Mouse (Mus musculus): Measurements from ENCODE around the gene Itga1. TPM values are rescaled to one million over a fixed set of nuclear protein-coding genes. Genes with fewer than 3 reads are reported as not detected.

Itga1 gene
- total RNA-seq, 2 experiments from 2014 or later, result 45.5 to 60.3 TPM

DNA sequence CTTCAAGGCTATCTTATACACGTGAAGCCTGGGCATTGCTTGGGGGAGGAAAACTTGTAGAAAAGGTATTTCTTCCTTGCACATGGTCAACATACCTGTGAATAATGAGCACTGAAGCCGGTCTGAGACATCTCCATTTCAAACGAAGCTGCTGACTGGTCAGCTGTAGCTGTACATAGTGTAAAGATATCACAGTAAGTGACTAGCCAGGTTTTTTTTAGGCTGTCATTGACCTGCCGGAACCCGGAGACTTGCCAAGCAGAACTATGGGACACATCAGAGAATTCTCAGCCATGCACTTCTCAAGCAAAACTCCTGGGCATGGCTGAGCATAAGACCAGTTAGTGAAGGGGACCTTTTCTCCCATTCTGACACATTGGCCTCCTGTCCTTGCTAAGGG is 99.6 kb downstream of the Itga1 start:
- ATAC-seq (ENCODE audit: poor library complexity, severe bottlenecking), result no peak

DNA sequence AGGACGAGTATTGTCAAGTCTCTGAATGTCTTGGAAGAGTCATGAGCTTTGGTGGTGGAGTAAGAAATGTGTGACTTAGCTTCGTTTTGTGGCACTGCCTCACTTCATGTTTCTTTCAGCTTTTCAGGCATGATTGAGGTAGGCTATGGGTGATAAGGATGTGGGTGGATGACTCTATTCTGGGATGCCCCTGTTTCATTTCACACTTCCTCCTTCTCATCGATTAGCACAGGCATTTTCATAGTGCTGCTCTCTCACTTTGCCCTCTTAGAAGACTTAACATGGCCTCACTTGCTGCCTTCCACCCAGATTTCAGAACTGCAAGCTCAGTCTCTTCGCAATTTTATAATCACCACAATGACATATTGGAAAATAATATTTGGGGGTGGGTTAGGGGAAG is 102.2 kb downstream of the Itga1 start:
- ATAC-seq (ENCODE audit: poor library complexity, severe bottlenecking), result no peak

DNA sequence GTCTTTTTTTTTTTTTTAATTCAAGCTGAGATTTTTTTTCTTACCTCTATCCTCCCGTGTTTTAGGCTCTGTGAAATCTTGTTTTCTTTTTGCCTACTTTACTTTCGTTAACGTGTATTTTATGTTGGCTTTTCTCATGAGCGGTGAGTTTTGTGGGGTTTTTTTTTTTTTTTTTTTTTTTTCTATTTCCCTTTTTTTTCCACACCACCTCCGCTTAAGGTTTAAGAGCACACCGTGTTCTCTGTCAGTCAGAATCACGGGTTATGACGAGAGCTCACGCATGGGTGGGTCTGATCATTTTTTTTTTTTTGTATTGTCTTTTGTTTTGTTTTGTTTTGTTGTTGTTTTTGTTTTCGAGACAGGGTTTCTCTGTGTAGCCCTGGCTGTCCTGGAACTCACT is 103.7 kb downstream of the Itga1 start:
- no peak for ATAC-seq (ENCODE audit: poor library complexity, severe bottlenecking)

DNA sequence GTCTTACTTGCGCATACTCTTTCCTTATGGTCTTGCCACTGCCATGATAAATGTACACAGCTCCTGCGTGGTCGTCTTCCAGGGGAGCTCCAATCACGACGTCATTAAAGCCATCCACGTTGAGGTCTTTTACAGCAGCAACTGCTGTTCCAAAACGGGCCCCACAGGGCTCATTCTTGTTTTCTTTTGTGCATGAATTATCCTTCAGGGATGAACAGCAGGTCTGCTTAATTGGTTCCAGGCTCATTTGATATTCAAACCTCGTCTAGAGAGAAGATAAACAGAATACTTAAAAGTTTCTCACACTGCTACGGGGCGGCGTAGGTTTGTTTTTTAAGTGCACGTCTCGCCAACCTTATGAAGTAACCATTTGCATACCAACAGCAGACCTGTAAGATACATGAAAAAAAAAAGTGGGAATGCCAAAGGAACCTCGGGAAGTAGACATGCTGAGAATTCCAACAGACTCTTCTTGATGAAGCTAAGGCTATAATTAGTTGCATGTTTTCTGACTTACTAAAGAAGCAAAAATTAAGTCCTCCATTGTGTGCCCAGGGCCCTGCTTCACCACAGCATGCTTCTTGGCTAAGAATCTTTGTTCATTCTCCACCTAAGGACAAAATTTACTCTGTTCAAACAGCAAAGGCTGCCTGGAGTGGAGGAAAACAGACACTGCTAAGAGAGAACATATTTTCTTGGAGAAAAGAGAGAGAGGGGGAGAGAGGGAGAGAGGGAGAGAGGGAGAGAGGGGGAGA is 109.3 kb downstream of the Itga1 start:
- no peak for ATAC-seq (ENCODE audit: poor library complexity, severe bottlenecking)

DNA sequence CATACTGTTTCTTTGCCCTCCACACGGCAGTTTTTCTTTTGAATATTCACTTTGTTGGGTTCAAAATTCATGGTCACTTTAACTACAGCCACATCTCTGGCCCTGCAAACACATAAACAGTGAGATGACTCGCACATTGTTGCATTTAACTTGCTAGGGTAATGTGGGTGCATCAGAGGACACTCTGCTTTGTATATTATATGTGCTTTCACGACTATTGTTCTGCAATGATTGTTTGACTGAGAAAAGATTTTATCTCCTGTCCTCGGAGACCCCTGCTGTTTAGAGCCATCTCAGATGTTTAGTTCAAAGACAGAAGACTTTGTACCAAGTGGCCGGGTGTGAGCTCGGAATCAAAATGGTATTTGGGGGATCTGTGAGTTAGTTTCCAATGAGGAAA is 114.1 kb downstream of the Itga1 start:
- no peak for ATAC-seq (ENCODE audit: poor library complexity, severe bottlenecking)

DNA sequence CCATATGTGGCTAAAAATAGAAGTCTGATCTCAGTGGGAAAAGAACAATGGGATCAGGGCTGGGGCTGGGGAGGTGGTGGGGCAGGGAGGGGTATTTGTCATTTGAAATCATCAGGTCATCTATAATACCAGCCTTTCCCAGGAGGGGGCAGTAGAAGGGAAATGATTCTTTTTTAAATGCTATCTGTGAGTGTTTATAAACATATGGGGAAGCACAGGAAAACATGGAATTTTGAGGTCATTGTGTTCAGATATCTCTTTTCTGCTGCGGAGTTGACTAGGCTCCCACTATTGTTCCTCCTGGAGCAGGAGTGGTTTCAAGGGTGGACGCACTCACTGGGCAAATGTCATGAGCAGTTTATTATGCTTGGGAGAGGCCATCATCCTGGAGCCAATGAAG is 114.6 kb downstream of the Itga1 start:
- ATAC-seq (ENCODE audit: poor library complexity, severe bottlenecking), result peak; percentile 41; the same call in 1 of the 2 replicates

DNA sequence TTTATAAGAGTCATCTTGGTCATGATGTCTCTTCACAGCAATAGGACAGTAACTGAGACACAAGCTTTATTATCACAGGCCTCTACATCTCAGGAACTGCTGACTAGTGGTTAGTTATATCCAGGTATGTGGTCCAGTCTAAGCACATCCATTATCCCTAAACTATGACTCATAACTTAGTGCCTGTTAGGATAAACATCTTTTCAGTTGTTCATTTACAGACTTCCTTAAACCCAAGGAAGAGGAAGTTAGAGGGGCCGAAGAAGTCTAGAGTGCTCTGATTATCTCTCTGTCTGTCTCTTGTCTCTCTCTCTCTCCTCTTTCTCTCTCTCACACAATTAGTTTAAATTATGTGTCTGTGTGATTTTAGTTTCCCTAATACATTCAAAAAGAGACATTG is 117.1 kb downstream of the Itga1 start:
- 0 out of 2 replicates have a peak, but pooled peaks have one; percentile 34 for ATAC-seq (ENCODE audit: poor library complexity, severe bottlenecking)

DNA sequence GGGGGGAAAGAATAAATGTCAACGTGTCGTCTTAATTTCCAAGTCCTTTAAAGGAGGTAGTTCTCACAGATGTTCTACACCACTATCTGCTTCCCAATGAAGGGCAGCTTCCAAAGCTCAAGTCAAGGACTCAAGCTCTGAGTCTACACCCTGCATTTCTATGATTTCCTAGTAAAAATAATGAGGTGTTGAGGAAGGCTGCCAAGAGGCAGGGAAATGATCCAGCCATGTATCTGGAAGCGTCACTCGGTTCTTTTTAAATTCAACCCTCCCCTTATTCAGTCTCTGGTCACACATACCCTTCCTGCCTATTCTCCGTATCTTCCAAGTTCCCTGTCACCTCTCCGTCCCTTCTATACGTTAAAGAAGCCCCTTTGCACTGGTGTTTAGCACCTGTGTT is 118.6 kb downstream of the Itga1 start:
- ATAC-seq (ENCODE audit: poor library complexity, severe bottlenecking), result no peak

DNA sequence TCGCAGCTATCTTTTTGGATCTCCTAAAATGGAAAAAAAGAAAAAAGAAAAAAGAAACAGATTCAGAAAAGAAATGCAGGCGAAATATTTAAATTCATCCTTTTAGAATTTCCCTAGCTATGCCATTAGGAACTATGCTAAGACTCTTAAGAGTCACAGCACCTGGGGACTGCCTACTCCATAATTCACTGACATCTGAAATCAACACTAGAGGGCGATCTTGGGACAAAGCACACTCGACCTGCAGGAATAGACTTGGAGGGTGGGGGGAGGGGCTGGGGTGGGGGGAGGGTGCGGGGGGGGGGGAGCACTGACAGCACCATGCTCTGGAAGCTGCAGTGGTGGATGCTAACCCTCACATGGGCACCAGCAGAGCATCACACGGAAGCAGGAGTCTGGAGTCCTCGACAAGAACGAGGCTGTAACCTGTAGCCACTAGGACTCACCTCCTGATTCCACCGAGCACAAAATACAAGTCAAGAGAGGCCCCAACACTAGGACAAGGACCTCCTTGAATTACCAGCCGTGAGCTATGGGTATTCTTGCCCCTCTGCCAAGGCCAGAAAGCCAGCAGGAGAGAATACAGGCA is 120.8 kb downstream of the Itga1 start:
- 0 out of 2 replicates have a peak, but pooled peaks have one; percentile 55 for ATAC-seq (ENCODE audit: poor library complexity, severe bottlenecking)

DNA sequence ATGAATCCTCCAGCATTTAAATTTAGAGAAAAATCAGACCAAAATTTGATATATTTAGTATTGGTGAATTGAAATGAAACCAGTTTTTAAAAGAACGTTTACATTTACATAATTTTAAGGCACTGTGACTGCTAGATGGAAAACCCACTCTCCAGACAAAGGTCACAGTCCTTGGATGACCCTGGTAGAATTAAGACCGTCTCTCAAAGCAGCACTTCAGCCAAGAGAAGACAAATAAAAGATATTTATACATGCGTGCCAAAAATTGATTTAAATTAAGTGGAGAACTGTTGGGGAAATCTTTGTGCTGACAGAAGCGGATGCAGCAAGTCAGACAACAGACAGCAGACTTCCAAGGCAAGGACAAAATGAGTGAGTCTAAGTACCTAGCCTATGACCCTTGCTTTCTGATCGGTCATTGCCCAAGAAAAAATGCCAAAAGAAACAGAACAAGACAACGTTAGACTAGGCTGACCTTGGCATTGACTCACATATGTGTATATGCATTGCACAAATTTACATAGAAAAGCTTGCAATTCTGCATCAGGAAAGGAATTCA is 127.2 kb downstream of the Itga1 start:
- no peak for ATAC-seq (ENCODE audit: poor library complexity, severe bottlenecking)

DNA sequence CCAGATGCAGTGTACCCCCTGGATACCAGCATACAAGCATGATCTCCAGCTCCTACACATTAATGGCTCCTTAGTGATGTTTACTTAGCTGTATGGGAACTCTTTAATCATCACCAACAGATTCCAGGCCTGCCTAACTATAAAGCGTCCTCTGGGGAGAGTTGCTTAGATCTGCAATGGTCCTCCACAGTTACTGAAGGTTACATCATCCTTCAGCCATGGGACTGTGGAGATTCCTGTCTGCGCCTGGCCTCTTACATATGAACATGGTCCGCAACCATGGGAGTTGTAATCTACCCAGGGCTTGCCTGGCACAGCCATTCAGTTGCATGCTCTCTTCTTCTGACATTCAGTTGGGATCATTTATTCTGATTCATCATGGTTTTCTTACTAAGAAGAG is 129.9 kb downstream of the Itga1 start:
- ATAC-seq (ENCODE audit: poor library complexity, severe bottlenecking), result no peak

DNA sequence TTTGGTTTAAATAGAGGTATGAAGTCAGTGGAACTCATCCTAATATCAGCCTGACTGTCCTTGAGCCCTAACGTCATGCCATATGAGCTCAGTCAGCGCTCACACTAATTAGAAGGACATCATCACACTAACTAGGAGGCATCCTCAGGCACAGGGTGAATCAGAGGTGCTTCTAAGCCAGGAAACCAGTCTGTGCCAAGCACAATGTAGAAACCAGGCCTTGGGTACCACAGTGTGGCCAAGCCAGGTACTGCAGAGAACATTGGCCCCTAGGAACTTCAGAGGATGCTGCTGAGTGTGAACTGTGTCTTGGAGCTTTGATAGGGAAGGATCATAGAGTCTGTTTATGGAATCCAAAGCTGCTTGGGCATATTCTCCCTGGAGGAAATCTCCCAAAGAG is 137.5 kb downstream of the Itga1 start:
- ATAC-seq (ENCODE audit: poor library complexity, severe bottlenecking), result peak; percentile 99

DNA sequence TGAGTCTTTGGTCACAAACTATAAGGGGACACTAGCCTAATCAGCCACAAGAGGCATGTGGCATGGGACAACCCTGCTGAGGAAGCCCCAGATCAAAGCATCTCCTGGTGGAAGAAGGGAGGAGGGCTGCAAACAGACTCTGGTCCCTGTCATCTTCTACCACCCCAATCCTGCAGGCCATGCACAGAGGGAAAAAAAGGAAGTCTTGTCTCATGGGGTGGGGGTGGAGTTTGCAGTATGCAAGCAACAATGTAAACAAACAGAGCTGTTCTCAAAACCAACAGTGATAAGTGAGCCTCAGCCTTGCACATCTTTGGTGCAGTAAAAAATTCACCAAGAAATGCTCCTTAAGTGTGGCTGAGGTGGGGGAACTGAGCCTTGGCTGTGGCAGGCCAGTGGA is 147.2 kb downstream of the Itga1 start:
- ATAC-seq (ENCODE audit: poor library complexity, severe bottlenecking), result peak; percentile 53

DNA sequence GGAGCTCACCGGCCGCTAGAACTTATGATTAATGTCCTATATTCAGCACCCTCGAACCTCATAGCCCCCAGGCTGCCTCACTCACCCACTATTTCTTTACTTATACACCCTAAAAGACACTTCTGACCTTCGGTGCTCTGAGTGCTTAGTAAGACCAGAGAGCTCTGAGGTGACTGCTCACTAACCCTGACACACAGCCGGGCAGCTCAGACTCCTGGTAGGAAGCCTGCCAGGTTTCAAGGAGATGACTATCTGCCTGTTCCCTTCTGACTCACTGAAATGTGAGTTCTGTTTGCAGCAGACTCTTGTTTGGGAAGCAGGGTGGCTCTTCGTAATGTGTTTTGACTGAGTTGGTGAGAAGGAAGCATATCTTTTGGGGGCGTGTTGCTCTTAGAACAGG is 168.2 kb downstream of the Itga1 start:
- ATAC-seq (ENCODE audit: poor library complexity, severe bottlenecking), result no peak

DNA sequence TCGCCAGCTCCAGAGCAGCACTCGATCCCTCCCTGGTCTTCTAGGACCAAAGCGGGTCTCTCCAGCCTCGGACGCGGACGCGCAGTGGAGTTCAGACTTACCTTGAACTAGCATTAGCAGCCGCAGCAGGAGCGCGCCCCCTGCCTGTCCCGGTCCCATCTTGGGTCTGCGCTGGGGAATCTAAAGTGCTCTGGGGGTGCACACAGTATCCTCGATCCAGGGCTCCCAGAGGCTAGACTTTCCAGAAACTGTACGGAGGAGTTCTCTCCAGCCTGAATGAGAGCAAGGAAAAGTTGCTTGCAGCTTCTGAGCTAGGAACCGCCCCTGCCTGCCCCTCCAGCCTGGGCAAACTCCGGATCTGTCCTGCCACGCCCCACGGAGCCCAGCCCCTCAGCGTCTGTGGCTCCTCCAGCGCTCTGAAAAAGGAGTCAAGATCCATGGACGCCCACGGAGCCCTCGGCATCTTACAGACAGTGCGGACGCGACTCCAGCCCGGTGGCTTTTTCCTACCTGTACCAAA is 169.9 kb downstream of the Itga1 start, which contains the start of gene Itga2:
TSS of gene Itga2 (minus strand) at position 326 of the 520 bp plus-strand sequence.
- ATAC-seq (ENCODE audit: poor library complexity, severe bottlenecking), result peak; percentile 83

DNA sequence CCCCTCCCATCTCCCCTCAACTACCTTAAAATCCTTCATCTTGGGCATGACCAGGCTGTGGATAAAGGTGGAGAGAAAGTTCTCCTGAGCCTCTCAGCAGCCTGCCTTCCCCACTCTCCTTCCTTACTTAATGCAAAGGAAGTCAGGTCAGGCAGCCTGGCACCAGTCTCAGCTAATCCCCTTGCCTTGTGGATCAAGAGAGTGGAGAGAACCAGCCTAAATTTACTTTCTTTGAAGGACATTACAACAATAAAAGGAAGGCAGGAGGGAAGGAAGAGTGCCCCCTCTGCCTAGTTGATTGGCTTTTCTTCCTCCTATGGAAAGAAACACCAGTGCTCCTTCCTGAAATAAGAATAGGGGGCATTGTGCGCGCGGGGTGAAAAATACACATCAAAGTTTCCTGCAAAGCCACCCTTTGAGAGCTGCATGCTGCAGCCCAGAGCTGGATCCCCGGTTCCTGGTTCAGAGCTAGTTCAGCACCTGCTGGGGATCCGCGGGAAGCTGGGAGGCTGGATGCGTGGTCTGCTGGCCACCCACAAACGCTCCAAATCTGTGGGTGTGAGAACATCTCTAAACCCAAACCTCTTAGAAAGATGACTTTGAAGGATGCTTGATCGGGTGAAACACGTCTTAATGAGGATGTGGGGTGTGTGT is 170.6 kb downstream of the Itga1 start:
- ATAC-seq (ENCODE audit: poor library complexity, severe bottlenecking), result peak; percentile 15

DNA sequence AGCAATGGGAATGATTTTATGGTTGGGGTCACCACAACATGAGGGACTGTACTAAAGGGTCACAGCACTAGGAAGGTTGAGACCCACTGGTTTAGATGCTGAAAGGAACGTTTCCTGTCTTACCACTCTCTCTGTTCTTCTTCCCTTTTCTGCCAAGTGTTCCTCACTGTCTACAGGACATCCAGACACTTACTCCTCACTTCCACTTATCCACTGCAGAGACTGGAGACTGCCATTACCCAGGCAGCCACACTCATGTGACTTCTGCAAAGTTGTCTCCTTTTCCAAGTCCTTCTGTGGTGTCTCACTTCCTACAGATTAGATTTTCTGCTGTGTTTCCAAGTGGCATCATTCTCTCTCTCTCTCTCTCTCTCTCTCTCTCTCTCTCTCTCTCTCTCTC is 177.0 kb downstream of the Itga1 start:
- ATAC-seq (ENCODE audit: poor library complexity, severe bottlenecking), result peak; percentile 80

DNA sequence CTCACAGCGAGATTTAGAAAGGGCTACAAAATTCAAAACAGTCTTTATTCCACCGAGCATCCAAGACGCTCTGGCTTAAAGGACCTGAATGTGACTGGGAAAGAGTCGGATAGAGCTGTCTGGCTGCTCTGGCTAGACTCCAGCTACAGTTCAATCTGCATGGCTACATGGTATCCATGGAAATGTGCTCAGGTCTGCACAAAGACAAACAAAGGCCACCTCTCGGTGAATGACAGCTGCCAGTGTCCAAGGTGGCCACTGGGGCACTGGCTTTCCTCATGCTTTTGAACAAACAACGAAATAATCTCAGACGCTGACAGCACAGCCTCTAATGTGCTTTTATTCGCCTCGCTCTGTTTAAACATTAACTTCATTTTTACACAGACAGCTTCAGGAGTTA is 178.4 kb downstream of the Itga1 start:
- no peak for ATAC-seq (ENCODE audit: poor library complexity, severe bottlenecking)

DNA sequence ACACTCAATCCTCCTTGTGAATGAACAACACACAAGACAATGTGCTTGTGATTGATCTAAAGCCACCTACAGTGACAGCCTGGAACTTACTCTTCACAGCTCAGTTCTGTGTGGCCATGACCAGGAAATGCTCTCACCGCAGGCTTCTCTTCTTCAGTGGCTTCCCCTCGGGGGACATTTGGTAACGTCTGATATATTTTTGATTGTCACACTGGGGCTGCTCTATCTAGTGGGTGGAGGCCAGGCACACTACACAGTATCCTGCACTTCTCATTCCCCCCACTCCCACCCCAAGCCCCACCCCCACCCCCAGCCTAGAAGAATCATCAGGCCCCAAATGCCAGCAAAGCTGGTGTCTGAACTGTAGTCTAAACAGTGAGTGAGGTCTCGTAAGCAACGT is 186.0 kb downstream of the Itga1 start:
- peak; percentile 82 for ATAC-seq (ENCODE audit: poor library complexity, severe bottlenecking)

DNA sequence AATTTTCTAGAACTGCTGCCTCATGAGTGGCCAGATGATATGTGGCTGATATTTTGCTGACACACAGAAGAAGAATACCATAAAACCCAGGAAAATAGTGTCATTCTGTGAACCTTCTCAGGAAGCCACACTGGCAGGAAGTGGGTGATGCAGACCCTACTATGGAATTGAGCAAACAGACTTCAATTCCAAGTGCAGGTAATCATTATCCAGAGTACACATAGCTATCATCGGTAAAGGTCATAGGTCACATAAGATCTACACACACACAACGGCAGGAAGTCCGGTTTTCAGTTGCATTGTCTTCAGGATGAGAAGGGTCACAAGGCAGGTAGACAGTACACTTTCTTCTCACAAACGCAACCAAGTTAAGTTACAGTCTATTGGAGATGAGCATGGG is 186.8 kb downstream of the Itga1 start:
- no peak for ATAC-seq (ENCODE audit: poor library complexity, severe bottlenecking)

DNA sequence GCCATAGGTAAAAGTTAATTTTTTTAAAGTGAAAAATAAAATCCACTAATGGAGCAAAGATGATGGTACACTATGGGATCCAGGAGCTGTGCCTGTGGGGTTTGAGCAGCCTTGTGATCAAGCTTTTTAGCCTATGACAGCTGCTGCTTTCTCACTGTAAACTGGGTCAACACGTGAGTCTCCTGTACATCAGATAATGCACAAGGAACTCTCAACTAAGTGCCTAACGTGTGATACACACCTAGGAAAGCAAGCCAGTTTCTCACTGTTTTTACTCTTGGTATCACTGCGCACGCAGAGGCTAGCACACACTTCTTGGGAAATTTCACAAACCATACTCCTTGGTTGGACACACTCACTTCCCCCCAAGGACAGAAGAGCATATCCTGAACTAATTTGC is 187.2 kb downstream of the Itga1 start:
- no peak for ATAC-seq (ENCODE audit: poor library complexity, severe bottlenecking)
